Mouse (Mus musculus) liver, embryonic 14.5 days (tissue): ENCODE results near the gene Map2.

Experiments
- CTCF ChIP-seq: IDR thresholded peaks from 2 replicates; pipeline ENCODE4 v1.5.1; 2016; ENCODE audit warnings: antibody characterized with exemption, low read depth, control low read depth
- EP300 ChIP-seq: IDR thresholded peaks from 2 replicates; pipeline ENCODE4 v1.6.1; 2016; ENCODE audit warnings: antibody characterized with exemption, low read depth

GRCm38 (mm10) chr1:66388561-66388960 lies 213.5 kb downstream of the Map2 start:
- TF ChIP-seq CTCF (no peak), EP300 (no peak)
